Mouse (Mus musculus): Measurements from ENCODE around the gene Gm773. TPM values are rescaled to one million over a fixed set of nuclear protein-coding genes. Genes with fewer than 3 reads are reported as not detected.
"Not testable (repeated sequence)": the region's sequence is repeated elsewhere in the genome, so short reads cannot be mapped to it uniquely, and the experiment has no call there.

Gm773 gene
- total RNA-seq (2021): not detected
- long read RNA-seq, experiment 1: 0 reads
- long read RNA-seq, experiment 2: 0 reads

- intact Hi-C loops (cut with DNase I): no loop called here
These were observed at the start of gene Gm773 for GRCm38 (mm10) chrX:56212771-56213170. Gene Gm773 (minus strand): TSS chrX:56212881.

GRCm38 (mm10) chrX:56186449-56186848 lies 26.2 kb downstream of the Gm773 start:
- intact Hi-C loops (cut with DNase I); DNase-seq: not testable (repeated sequence)

More at GRCm38 (mm10) chrX:56212771-56213170, at the start of gene Gm773:
- DNase-seq: no peak

GRCm38 (mm10) chrX:56151396-56151795 lies 61.3 kb downstream of the Gm773 start:
- intact Hi-C loops (cut with DNase I): no loop called here

More at GRCm38 (mm10) chrX:56151396-56151795, 61.3 kb downstream of the Gm773 start:
- no peak for DNase-seq

Other genes with a start within 250 kb of the Gm773 start
- not detected for gene 3830403N18Rik, start 76.3 kb downstream of the Gm773 start, total RNA-seq (2021)
- gene Zfp449, start 133.5 kb upstream of the Gm773 start, total RNA-seq (2021): 1 to 10 TPM; 2.2 to 2.3 TPM
- gene Smim10l2a, start 161.7 kb upstream of the Gm773 start, total RNA-seq (2021): not detected
- not detected for gene Gm2174, start 235.1 kb upstream of the Gm773 start, total RNA-seq (2021)
- gene Ints6l, start 242.0 kb upstream of the Gm773 start, total RNA-seq (2021): 1 to 10 TPM; 5.0 to 6.1 TPM

All from gastrocnemius, postnatal 36 days (tissue).